ENCODE assay signal across 25 mouse cellular contexts in the genomic region with DNA sequence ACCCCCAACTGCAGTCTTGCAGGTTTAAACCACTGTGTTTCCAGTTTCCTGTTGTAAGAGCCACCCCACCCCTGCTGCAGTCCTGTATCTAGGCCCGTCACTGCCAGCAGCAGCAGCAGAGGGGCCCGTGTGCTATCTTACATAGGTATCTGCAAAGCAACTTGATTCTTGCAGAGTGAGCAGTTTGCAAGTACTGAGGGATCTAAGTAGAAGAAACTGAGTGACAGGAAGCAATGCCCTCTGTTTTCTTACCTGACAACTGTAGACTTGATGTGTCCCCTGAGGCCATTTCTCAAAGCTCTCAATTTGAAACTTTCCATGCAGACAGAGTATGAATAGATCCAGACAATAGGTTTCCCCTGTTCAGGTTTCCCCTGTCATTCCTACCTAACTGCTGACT.
A peak's percentile ranks its signal among the peaks of the same experiment; 100 is the strongest.
DNase-seq lines count a peak whose midpoint lies in the region; ATAC-seq lines count a peak whose summit lies in the region.
"Had no signal": no experiment of that assay in that cellular context is flagged by ENCODE, and none has a peak within 500 bp of the region (broad histone marks: within the 10 kb centered on the region; RNA-seq: fewer than 3 reads in every experiment).

No protein-coding gene starts in this region.

- H3K36me3 ChIP-seq in kidney, embryonic 16.5 days (ENCODE audit: insufficient read depth, low read length) = no peaks in the 10 kb centered on the region
- no peaks in the 10 kb centered on the region for H3K36me3 ChIP-seq in splenic B cell, adult 2 months (ENCODE audit: control insufficient read depth, insufficient read depth, low read length, poor library complexity, severe bottlenecking)
- H3K36me3 ChIP-seq in intestine, embryonic 15.5 days = no peaks in the 10 kb centered on the region
- H3K36me3 ChIP-seq: forebrain, embryonic 12.5 days; heart, embryonic 15.5 days; limb, embryonic 15.5 days; stomach, embryonic 15.5 days had no signal

- H3K4me2 ChIP-seq in kidney, embryonic 16.5 days (replicated peaks; ENCODE audit: low read depth, low read length) = no peak overlapping the region
- H3K4me2 ChIP-seq in intestine, embryonic 15.5 days (replicated peaks) = no peak overlapping the region
- H3K4me2 ChIP-seq: forebrain, embryonic 12.5 days; heart, embryonic 15.5 days; limb, embryonic 15.5 days; stomach, embryonic 15.5 days had no signal

- 48% methylated on average over 2 of the region's 2 CpGs for WGBS in kidney, embryonic 16.5 days
- 64% methylated on average over 2 of the region's 2 CpGs for WGBS in intestine, embryonic 15.5 days

- no peaks in the 10 kb centered on the region for H3K27me3 ChIP-seq in kidney, embryonic 16.5 days (ENCODE audit: insufficient read depth, low read length)
- peaks cover 2% of the 10 kb centered on the region; the same call in 1 of the 2 replicates for H3K27me3 ChIP-seq in splenic B cell, adult 2 months (ENCODE audit: control insufficient read depth, insufficient read depth, low read length, poor library complexity, severe bottlenecking)
- no peaks in the 10 kb centered on the region for H3K27me3 ChIP-seq in intestine, embryonic 15.5 days (replicated peaks)
- H3K27me3 ChIP-seq: forebrain, embryonic 12.5 days; heart, embryonic 15.5 days; limb, embryonic 15.5 days; stomach, embryonic 15.5 days had no signal

- peaks cover 7% of the 10 kb centered on the region; the same call in 1 of the 2 replicates for H3K9me3 ChIP-seq in kidney, embryonic 16.5 days (ENCODE audit: low read length)
- no peaks in the 10 kb centered on the region for H3K9me3 ChIP-seq in intestine, embryonic 15.5 days
- H3K9me3 ChIP-seq: forebrain, embryonic 12.5 days; heart, embryonic 15.5 days; limb, embryonic 15.5 days; stomach, embryonic 15.5 days had no signal

- 0 out of 2 replicates have a peak overlapping the region, but pooled peaks have one; percentile 5 for H3K27ac ChIP-seq in kidney, embryonic 16.5 days (ENCODE audit: low read length)
- no peak overlapping the region for H3K27ac ChIP-seq in intestine, embryonic 15.5 days
- H3K27ac ChIP-seq: forebrain, embryonic 12.5 days; heart, adult 2 months; heart, embryonic 15.5 days; layer of hippocampus, adult 2 months; limb, embryonic 15.5 days; stomach, embryonic 15.5 days had no signal

- no peak for DNase-seq in kidney, postnatal 36 days
- DNase-seq in splenic B cell, adult 2 months (ENCODE audit: low read depth, low spot score) = peak; percentile 26
- peak; percentile 46 for DNase-seq in thymus, postnatal 4 days
- DNase-seq in lung, postnatal 14 days = no peak
- DNase-seq in adrenal gland, adult (ENCODE audit: inconsistent age in 2 of 2, low spot score in 1 of 2) = no peak
- DNase-seq: adrenal gland, postnatal 10 days; cerebellum, postnatal 10 days; embryo, embryonic 11 days; heart, adult 2 months; heart, postnatal 4 days; kidney, adult 18-20 months; kidney, postnatal 10 days; lung, postnatal 10 days; retina, postnatal 1 day; right cerebral cortex, postnatal 4 days had no signal

- no peak overlapping the region for H3K9ac ChIP-seq in kidney, embryonic 16.5 days (replicated peaks; ENCODE audit: low read length)
- no peak overlapping the region for H3K9ac ChIP-seq in intestine, embryonic 15.5 days
- H3K9ac ChIP-seq: forebrain, embryonic 12.5 days; heart, embryonic 15.5 days; limb, embryonic 15.5 days; stomach, embryonic 15.5 days had no signal

- no peak for ATAC-seq in kidney, embryonic 16.5 days (ENCODE audit: low FRiP score, low TSS enrichment)
- 0 out of 2 replicates have a peak, but pooled peaks have one; percentile 7 for ATAC-seq in common myeloid progenitor, adult 5-6 weeks (replicated peaks; ENCODE audit: low read depth, poor library complexity, severe bottlenecking)
- ATAC-seq in intestine, embryonic 15.5 days = no peak
- ATAC-seq: hindbrain, embryonic 16.5 days; midbrain, embryonic 16.5 days had no signal

- H3K4me1 ChIP-seq in kidney, embryonic 16.5 days (ENCODE audit: insufficient read depth, low read length) = peaks cover 9% of the 10 kb centered on the region
- H3K4me1 ChIP-seq in intestine, embryonic 15.5 days (replicated peaks) = no peaks in the 10 kb centered on the region
- H3K4me1 ChIP-seq: forebrain, embryonic 12.5 days; heart, embryonic 15.5 days; stomach, embryonic 15.5 days had no signal

- no peak overlapping the region for H3K4me3 ChIP-seq in kidney, embryonic 16.5 days (ENCODE audit: low read length)
- no peak overlapping the region for H3K4me3 ChIP-seq in intestine, embryonic 15.5 days (replicated peaks)
- H3K4me3 ChIP-seq: forebrain, embryonic 12.5 days; heart, adult 2 months; heart, embryonic 15.5 days; layer of hippocampus, adult 2 months; limb, embryonic 15.5 days; stomach, embryonic 15.5 days had no signal

Comparison
In these comparisons a context has a peak if more than half of its experiments do, and no peak if none do; other contexts are left out.
1. DNase-seq: peak in splenic B cell, adult 2 months (single experiment) and thymus, postnatal 4 days (single experiment); none in kidney, postnatal 36 days (0 of 2), lung, postnatal 14 days (single experiment) and adrenal gland, adult (0 of 2).